Mouse (Mus musculus) midbrain, postnatal 0 days (tissue): ENCODE data around the gene Stk39. TPM values are rescaled to one million over a fixed set of nuclear protein-coding genes. Genes with fewer than 3 reads are reported as not detected.
A peak's percentile ranks its signal among the peaks of the same experiment; 100 is the strongest.

Source experiments
- ATAC-seq: fragments of 200-750 bp; cut with Nextera tagmentation; 2 replicates; pipeline ENCODE4 v1.8.0; 2017; ENCODE audit warnings: moderate number of reproducible peaks, mild to moderate bottlenecking, moderate TSS enrichment, moderate library complexity; ENCODE audit not compliant: low FRiP score
- DNase-seq: peaks from one replicate; pipeline ENCODE4 v3.0.0-alpha.2; 2015; ENCODE audit warnings: low spot score
- H3K27ac ChIP-seq: fragments of 300-500 bp; sonication (generic); 2 replicates; pipeline ENCODE4 v1.5.1; 2014; ENCODE audit warnings: low read depth, mild to moderate bottlenecking, low read length, mixed read lengths
- H3K27me3 ChIP-seq: fragments of 300-500 bp; sonication (generic); 2 replicates; pipeline ENCODE4 v1.6.1; 2014; ENCODE audit warnings: low read length, control low read depth, mixed read lengths; ENCODE audit not compliant: insufficient read depth
- H3K36me3 ChIP-seq: fragments of 300-500 bp; sonication (generic); 2 replicates; pipeline ENCODE4 v1.6.1; 2014; ENCODE audit warnings: low read length, control low read depth, mixed read lengths; ENCODE audit not compliant: insufficient read depth
- H3K4me1 ChIP-seq: fragments of 300-500 bp; sonication (generic); 2 replicates; pipeline ENCODE4 v1.6.1; 2014; ENCODE audit warnings: mild to moderate bottlenecking, control low read depth, antibody characterized with exemption, low read length, mixed read lengths; ENCODE audit not compliant: insufficient read depth
- H3K4me2 ChIP-seq: fragments of 300-500 bp; sonication (generic); 2 replicates; pipeline ENCODE4 v1.6.1; 2014; ENCODE audit warnings: low read depth, mild to moderate bottlenecking, low read length, mixed read lengths; ENCODE audit not compliant: poor library complexity, severe bottlenecking
- H3K4me3 ChIP-seq: fragments of 300-500 bp; sonication (generic); 2 replicates; pipeline ENCODE4 v1.5.1; 2014; ENCODE audit warnings: low read depth, mild to moderate bottlenecking, low read length, moderate library complexity
- H3K9ac ChIP-seq: fragments of 300-500 bp; sonication (generic); replicated peaks from 2 replicates; pipeline ENCODE4 v1.6.1; 2014; ENCODE audit warnings: mild to moderate bottlenecking, low read length, moderate library complexity, mixed read lengths; ENCODE audit not compliant: poor library complexity, severe bottlenecking
- H3K9me3 ChIP-seq: fragments of 300-500 bp; sonication (generic); 2 replicates; pipeline ENCODE4 v1.6.1; 2016; ENCODE audit warnings: low read length, control low read depth
- CTCF ChIP-seq: IDR thresholded peaks from 2 replicates; pipeline ENCODE4 v1.5.1; 2016; ENCODE audit warnings: antibody characterized with exemption, mild to moderate bottlenecking
- WGBS: fragments of 180-500 bp; shearing (Covaris S2); extraction: QIAGEN DNeasy Blood & Tissue Kit; methylation state at CpG from one replicate; pipeline ENCODE4 v1.1.7; 2014; 5-methylcytosine and 5-hydroxymethylcytosine counted together
- polyA plus RNA-seq: library from polyadenylated mRNA; unstranded; fragments of >200 nt; fragmentation: Nextera tagmentation; extraction: Ambion mirVana; gene quantifications from 2 replicates; pipeline ENCODE4 v1.2.1, GENCODE M21; 2015
- total RNA-seq: library from RNA; depleted of rRNA; stranded (reverse); fragments of >200 nt; gene quantifications from 2 replicates; pipeline ENCODE4 v1.2.3, GENCODE M21; 2014

Gene Stk39
- total and polyA plus RNA-seq, 2 experiments from 2014 or later = 23.4 to 33.9 TPM

GRCm38 (mm10) chr2:68310121-68310520, 161.9 kb downstream of the Stk39 start:
- Histone ChIP-seq H3K4me2 (no peak overlapping the region), H3K27me3 (no peaks in the 10 kb centered on the region), H3K4me3 (no peak overlapping the region), H3K9me3 (no peaks in the 10 kb centered on the region), H3K4me1 (no peaks in the 10 kb centered on the region), H3K9ac (no peak overlapping the region), H3K27ac (no peak overlapping the region), H3K36me3 (peaks cover 7% of the 10 kb centered on the region; the same call in 1 of the 2 replicates)
- peak; percentile 56 for TF ChIP-seq CTCF
- ATAC-seq (no peak), DNase-seq (no peak)
- WGBS = 84% methylated on average over 3 of the region's 3 CpGs

- 72% methylated on average over 4 of the region's 4 CpGs for WGBS
- no peak for ATAC-seq
- no peak for TF ChIP-seq CTCF
Measured at GRCm38 (mm10) chr2:68306519-68306918, 165.5 kb downstream of the Stk39 start.

GRCm38 (mm10) chr2:68304771-68305460, 167.2 kb downstream of the Stk39 start:
- 94% methylated on average over 6 of the region's 6 CpGs for WGBS
- Histone ChIP-seq H3K4me1 (peaks cover 3% of the 10 kb centered on the region; the same call in 1 of the 2 replicates), H3K27me3 (no peaks in the 10 kb centered on the region), H3K9me3 (no peaks in the 10 kb centered on the region), H3K27ac (no peak overlapping the region), H3K4me3 (no peak overlapping the region), H3K36me3 (peaks cover 7% of the 10 kb centered on the region; the same call in 1 of the 2 replicates), H3K4me2 (no peak overlapping the region), H3K9ac (no peak overlapping the region)
- ATAC-seq (no peak), DNase-seq (no peak)
- TF ChIP-seq CTCF = no peak

More at GRCm38 (mm10) chr2:68306519-68306918, 165.5 kb downstream of the Stk39 start:
- Histone ChIP-seq H3K4me1 (peaks cover 3% of the 10 kb centered on the region; the same call in 1 of the 2 replicates), H3K36me3 (peaks cover 7% of the 10 kb centered on the region; the same call in 1 of the 2 replicates), H3K27me3 (no peaks in the 10 kb centered on the region), H3K9me3 (no peaks in the 10 kb centered on the region), H3K27ac (no peak overlapping the region), H3K4me3 (no peak overlapping the region), H3K4me2 (no peak overlapping the region), H3K9ac (no peak overlapping the region)
- DNase-seq = no peak

- Histone ChIP-seq H3K36me3 (peaks cover 3% of the 10 kb centered on the region; the same call in 1 of the 2 replicates), H3K9ac (no peak overlapping the region), H3K9me3 (no peaks in the 10 kb centered on the region), H3K4me2 (no peak overlapping the region), H3K4me1 (peaks cover 3% of the 10 kb centered on the region; the same call in 1 of the 2 replicates), H3K4me3 (no peak overlapping the region), H3K27ac (no peak overlapping the region), H3K27me3 (no peaks in the 10 kb centered on the region)
- WGBS = 57% methylated on average over 4 of the region's 4 CpGs
- ATAC-seq (peak; percentile 20; the same call in 1 of the 2 replicates), DNase-seq (no peak)
- no peak for TF ChIP-seq CTCF
Measured at GRCm38 (mm10) chr2:68301811-68302542, 170.1 kb downstream of the Stk39 start.

DNA sequence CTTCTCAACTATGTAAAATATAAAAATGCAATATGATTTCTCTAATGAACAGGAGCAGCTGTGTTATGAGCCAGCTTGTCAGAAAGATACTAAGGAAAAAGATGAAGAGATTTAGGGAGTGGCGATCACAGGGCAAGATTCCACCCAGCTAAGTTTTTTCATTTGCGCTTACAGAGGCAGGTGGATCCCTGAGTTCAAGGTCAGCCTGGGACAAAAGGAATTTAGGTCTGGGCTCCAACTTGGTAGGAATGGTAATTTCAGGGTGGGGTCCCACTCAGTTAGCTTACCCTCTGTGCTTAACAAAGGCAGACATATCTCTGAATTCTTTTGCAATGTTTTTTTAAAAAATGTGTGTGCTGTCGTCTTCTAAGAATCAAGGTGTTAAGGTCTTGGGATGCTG, 173.7 kb downstream of the Stk39 start:
- no peak for ATAC-seq

GRCm38 (mm10) chr2:68297955-68298354, 174.1 kb downstream of the Stk39 start:
- no peaks in the 10 kb centered on the region for H3K9me3 ChIP-seq
- H3K27ac ChIP-seq = no peak overlapping the region
- ATAC-seq = no peak
- no peak overlapping the region for H3K9ac ChIP-seq
- no peaks in the 10 kb centered on the region; the same call in 1 of the 2 replicates for H3K36me3 ChIP-seq
- WGBS = 98% methylated on average over 2 of the region's 2 CpGs
- H3K4me3 ChIP-seq = no peak overlapping the region
- DNase-seq = no peak
- H3K4me1 ChIP-seq = peaks cover 3% of the 10 kb centered on the region; the same call in 1 of the 2 replicates
- H3K4me2 ChIP-seq = no peak overlapping the region
- no peak for TF ChIP-seq CTCF
- no peaks in the 10 kb centered on the region for H3K27me3 ChIP-seq

More for the DNA sequence above, 173.7 kb downstream of the Stk39 start:
- Histone ChIP-seq H3K4me1 (peaks cover 3% of the 10 kb centered on the region; the same call in 1 of the 2 replicates), H3K9me3 (no peaks in the 10 kb centered on the region), H3K27me3 (no peaks in the 10 kb centered on the region), H3K27ac (no peak overlapping the region), H3K36me3 (no peaks in the 10 kb centered on the region; the same call in 1 of the 2 replicates), H3K4me3 (no peak overlapping the region), H3K4me2 (no peak overlapping the region), H3K9ac (no peak overlapping the region)
- DNase-seq = no peak
- no peak for TF ChIP-seq CTCF
- WGBS = 93% methylated on average over 3 of the region's 3 CpGs
